Mouse (Mus musculus) intestine, embryonic 15.5 days (tissue): ENCODE measurements at regions not wholly inside any gene's neighbourhood (a gene's known extent, or its start where the extent isn't known, plus 50 kb on each side); places are given as distances from the start of the nearest gene placed in this dataset.

Experiments used
- ATAC-seq: fragments of 200-750 bp; cut with Nextera tagmentation; 2 replicates; pipeline ENCODE4 v1.8.0; 2017; ENCODE audit warnings: moderate TSS enrichment, moderate library complexity
- H3K27ac ChIP-seq: fragments of 300-500 bp; sonication (generic); 2 replicates; pipeline ENCODE4 v1.5.1; 2015; ENCODE audit warnings: mild to moderate bottlenecking, inconsistent platforms
- H3K27me3 ChIP-seq: fragments of 300-500 bp; sonication (generic); replicated peaks from 2 replicates; pipeline ENCODE4 v1.6.1; 2015; ENCODE audit warnings: inconsistent platforms
- H3K36me3 ChIP-seq: fragments of 300-500 bp; sonication (generic); 2 replicates; pipeline ENCODE4 v1.6.1; 2015; ENCODE audit warnings: inconsistent platforms
- H3K4me1 ChIP-seq: fragments of 300-500 bp; sonication (generic); replicated peaks from 2 replicates; pipeline ENCODE4 v1.6.1; 2015; ENCODE audit warnings: inconsistent platforms
- H3K4me2 ChIP-seq: fragments of 300-500 bp; sonication (generic); replicated peaks from 2 replicates; pipeline ENCODE4 v1.6.1; 2015; ENCODE audit warnings: mild to moderate bottlenecking, inconsistent platforms
- H3K4me3 ChIP-seq: fragments of 300-500 bp; sonication (generic); replicated peaks from 2 replicates; pipeline ENCODE4 v1.5.1; 2015; ENCODE audit warnings: inconsistent platforms
- H3K9ac ChIP-seq: fragments of 300-500 bp; sonication (generic); 2 replicates; pipeline ENCODE4 v1.6.1; 2015; ENCODE audit warnings: inconsistent platforms
- H3K9me3 ChIP-seq: fragments of 300-500 bp; sonication (generic); 2 replicates; pipeline ENCODE4 v1.6.1; 2016; ENCODE audit warnings: inconsistent platforms
- WGBS: fragments of 180-500 bp; shearing (Covaris S2); methylation state at CpG from one replicate; pipeline ENCODE4 v1.1.7; 2015; 5-methylcytosine and 5-hydroxymethylcytosine counted together

DNA sequence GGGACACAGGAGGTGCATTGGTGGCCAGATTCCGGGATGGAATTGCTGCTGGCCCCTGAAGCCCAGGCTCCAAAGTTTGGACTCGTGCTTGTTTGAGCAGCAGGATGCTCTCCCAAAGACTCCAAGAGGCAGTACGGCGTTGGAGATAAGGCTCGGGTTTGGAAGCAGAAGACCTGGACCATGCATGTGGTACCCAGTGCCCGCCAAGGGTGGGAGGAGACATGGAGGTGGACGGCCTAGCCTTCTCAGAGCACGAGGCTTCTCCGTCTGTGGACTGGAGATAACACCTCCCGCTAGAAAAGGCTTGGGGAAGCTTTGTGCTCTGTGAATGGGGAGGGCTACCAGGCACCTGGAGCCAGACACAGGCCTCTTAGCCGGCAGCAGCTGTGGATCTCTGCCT is 271.7 kb downstream of the Rps6kc1 start:
- WGBS, result 82% methylated on average over 11 of the region's 11 CpGs
- H3K9ac ChIP-seq, result no peak overlapping the region
- H3K4me3 ChIP-seq, result no peak overlapping the region
- H3K4me1 ChIP-seq, result no peaks in the 10 kb centered on the region
- no peak overlapping the region for H3K27ac ChIP-seq
- no peaks in the 10 kb centered on the region for H3K36me3 ChIP-seq
- no peaks in the 10 kb centered on the region for H3K27me3 ChIP-seq
- no peaks in the 10 kb centered on the region for H3K9me3 ChIP-seq
- no peak for ATAC-seq
- no peak overlapping the region for H3K4me2 ChIP-seq

DNA sequence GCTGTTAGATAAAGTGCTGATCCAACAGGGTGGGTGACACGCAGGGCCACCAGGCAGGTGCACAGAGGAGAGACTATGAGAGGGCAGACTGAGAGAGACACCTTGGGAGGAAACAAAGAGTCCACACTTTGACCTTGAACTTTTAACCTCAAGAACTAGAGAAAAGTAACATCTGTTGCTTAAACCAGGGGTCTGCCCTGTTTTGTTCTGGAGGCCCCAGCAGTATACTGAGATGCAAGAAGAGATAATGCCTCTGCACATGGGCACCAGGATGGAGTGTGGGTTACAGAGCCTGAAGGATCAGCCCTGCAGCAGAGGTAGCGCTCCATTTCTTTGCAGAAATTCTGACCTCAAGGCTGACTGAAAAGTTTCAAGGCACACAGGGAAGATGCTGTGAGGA is 276.6 kb downstream of the Rps6kc1 start:
- H3K36me3 ChIP-seq, result no peaks in the 10 kb centered on the region
- WGBS, result 78% methylated on average over 2 of the region's 2 CpGs
- no peak overlapping the region for H3K27ac ChIP-seq
- no peaks in the 10 kb centered on the region for H3K4me1 ChIP-seq
- no peak for ATAC-seq
- H3K4me3 ChIP-seq, result no peak overlapping the region
- H3K9ac ChIP-seq, result no peak overlapping the region
- no peaks in the 10 kb centered on the region for H3K27me3 ChIP-seq
- no peaks in the 10 kb centered on the region for H3K9me3 ChIP-seq
- no peak overlapping the region for H3K4me2 ChIP-seq

DNA sequence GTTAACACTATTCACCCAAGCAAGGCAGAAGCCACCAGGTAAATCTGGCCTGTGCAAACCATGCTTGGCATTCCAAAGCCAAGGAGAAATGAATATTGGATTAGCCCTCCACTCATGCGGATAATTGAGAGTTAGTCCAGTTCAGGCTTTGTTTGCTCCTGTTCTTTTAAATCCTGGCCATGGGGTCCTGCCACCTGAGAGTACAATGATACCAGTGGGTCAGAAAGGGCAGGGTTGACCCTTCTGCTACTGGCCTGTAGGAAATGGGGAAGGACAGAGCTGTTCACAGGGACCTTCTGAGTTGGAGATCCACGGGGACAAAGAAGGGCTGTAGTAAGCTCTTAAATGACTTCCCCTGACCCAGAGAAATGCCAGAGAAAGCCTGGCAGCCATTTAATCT is 279.9 kb downstream of the Rps6kc1 start:
- Histone ChIP-seq H3K4me1 (no peaks in the 10 kb centered on the region), H3K9me3 (no peaks in the 10 kb centered on the region), H3K27ac (no peak overlapping the region), H3K27me3 (no peaks in the 10 kb centered on the region), H3K36me3 (no peaks in the 10 kb centered on the region), H3K9ac (no peak overlapping the region), H3K4me3 (no peak overlapping the region), H3K4me2 (no peak overlapping the region)
- ATAC-seq, result no peak
- 71% methylated on average over 2 of the region's 2 CpGs for WGBS

DNA sequence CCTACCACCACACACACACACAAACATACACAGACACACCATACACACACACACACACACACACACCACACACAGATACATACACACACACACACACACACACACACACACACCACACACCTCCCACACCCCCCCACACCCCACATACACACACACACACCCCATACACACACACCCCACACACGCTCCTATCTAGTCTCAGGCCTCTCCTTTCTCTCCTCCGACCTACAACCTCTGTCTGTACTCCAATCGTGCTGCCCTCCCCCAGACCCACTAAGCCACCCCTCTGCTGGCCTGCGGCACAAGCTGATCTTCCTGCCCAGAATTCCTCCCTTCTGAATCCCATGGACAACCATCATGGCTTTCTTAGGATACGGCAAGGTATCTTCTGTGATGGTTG is 281.4 kb downstream of the Rps6kc1 start:
- H3K4me2 ChIP-seq, result no peak overlapping the region
- H3K36me3 ChIP-seq, result no peaks in the 10 kb centered on the region
- no peaks in the 10 kb centered on the region for H3K9me3 ChIP-seq
- no peaks in the 10 kb centered on the region for H3K4me1 ChIP-seq
- no peak overlapping the region for H3K27ac ChIP-seq
- no peaks in the 10 kb centered on the region for H3K27me3 ChIP-seq
- no peak for ATAC-seq
- no peak overlapping the region for H3K9ac ChIP-seq
- H3K4me3 ChIP-seq, result no peak overlapping the region
- 93% methylated on average over 5 of the region's 5 CpGs for WGBS

- H3K4me1 ChIP-seq, result no peaks in the 10 kb centered on the region
- no peaks in the 10 kb centered on the region for H3K9me3 ChIP-seq
- no peaks in the 10 kb centered on the region for H3K36me3 ChIP-seq
- no peak overlapping the region for H3K9ac ChIP-seq
- no peak overlapping the region for H3K27ac ChIP-seq
- 92% methylated on average over 8 of the region's 8 CpGs for WGBS
- no peak for ATAC-seq
- H3K4me2 ChIP-seq, result no peak overlapping the region
- H3K4me3 ChIP-seq, result no peak overlapping the region
- no peaks in the 10 kb centered on the region for H3K27me3 ChIP-seq
These were observed 287.7 kb downstream of the Rps6kc1 start for GRCm38 (mm10) chr1:190623916-190624315.

DNA sequence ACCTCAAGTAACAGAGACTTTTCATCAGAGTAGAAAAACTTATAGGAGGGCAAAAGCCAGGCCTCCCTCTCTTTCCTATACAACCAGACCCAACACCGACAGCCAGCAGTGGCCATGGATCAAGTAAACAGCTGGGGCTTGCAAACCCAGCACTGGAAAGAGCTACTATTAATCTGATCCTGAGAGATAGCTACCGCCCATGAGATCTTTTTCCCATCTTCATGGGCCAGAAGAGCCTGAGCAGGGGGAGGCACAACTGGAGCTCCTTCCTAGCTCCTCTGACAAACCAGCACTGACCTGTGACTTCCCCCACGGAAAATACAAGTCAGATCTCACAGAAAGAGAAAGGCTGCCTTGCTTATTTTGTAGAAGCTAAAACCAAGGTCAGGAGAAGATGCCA is 311.1 kb downstream of the Rps6kc1 start:
- Histone ChIP-seq H3K36me3 (no peaks in the 10 kb centered on the region), H3K9me3 (no peaks in the 10 kb centered on the region), H3K9ac (no peak overlapping the region), H3K4me3 (no peak overlapping the region), H3K4me1 (no peaks in the 10 kb centered on the region), H3K4me2 (no peak overlapping the region), H3K27me3 (no peaks in the 10 kb centered on the region), H3K27ac (no peak overlapping the region)
- no peak for ATAC-seq
- WGBS, result 49% methylated on average over 3 of the region's 3 CpGs

GRCm38 (mm10) chr1:190599622-190600021 is 311.9 kb downstream of the Rps6kc1 start:
- WGBS, result 72% methylated on average over 11 of the region's 11 CpGs
- Histone ChIP-seq H3K9me3 (no peaks in the 10 kb centered on the region), H3K4me2 (no peak overlapping the region), H3K9ac (no peak overlapping the region), H3K36me3 (no peaks in the 10 kb centered on the region), H3K27me3 (no peaks in the 10 kb centered on the region), H3K27ac (no peak overlapping the region), H3K4me3 (no peak overlapping the region), H3K4me1 (no peaks in the 10 kb centered on the region)
- ATAC-seq, result no peak

GRCm38 (mm10) chr1:190596209-190596608 is 315.4 kb downstream of the Rps6kc1 start:
- ATAC-seq, result no peak
- Histone ChIP-seq H3K4me1 (no peaks in the 10 kb centered on the region), H3K27me3 (no peaks in the 10 kb centered on the region), H3K9me3 (no peaks in the 10 kb centered on the region), H3K36me3 (no peaks in the 10 kb centered on the region), H3K27ac (no peak overlapping the region), H3K4me2 (no peak overlapping the region), H3K9ac (no peak overlapping the region), H3K4me3 (no peak overlapping the region)
- WGBS, result 82% methylated on average over 2 of the region's 2 CpGs

DNA sequence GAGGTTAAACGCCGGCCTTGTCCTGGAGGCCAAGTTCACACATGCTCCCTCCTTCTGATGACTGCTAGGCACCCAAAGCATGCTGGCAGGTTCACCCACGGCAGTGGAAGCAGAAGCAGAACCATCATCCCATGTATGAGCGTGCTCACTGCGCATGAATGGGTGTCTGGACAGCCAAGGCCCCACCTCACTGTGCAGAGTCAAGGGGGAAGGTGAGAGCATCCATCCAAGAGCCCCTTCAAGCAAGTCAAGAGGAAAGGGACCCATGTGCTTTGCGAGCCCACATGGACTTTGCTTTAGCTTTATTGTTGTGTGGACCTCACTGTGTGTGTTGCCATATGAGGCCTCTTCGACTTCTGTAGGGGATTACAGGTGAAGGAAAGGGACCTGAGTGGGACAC is 319.9 kb downstream of the Rps6kc1 start:
- Histone ChIP-seq H3K4me3 (no peak overlapping the region), H3K9me3 (no peaks in the 10 kb centered on the region), H3K27ac (no peak overlapping the region), H3K36me3 (no peaks in the 10 kb centered on the region), H3K4me2 (no peak overlapping the region), H3K27me3 (no peaks in the 10 kb centered on the region), H3K4me1 (no peaks in the 10 kb centered on the region), H3K9ac (no peak overlapping the region)
- ATAC-seq, result no peak
- 87% methylated on average over 7 of the region's 7 CpGs for WGBS

DNA sequence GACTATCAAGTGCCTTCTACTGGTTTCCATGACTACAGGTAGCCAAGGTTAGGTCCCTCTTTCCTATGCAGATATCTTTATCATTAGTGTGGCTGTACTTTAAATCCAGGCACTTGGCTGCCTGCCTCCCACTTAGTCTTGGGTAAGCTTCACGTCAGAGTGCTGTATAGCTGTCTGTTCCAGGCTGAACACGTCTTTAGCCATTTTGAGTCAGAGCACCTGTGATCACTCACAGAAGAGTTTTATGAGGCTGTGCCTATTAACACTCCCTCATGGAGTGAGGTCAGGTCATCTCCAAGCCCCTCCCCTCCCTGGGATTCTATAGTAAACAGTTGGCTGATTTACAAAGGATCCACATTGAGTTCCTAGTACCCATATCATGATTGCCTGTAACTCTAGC is 322.0 kb downstream of the Rps6kc1 start:
- Histone ChIP-seq H3K4me1 (no peaks in the 10 kb centered on the region), H3K4me3 (no peak overlapping the region), H3K9ac (no peak overlapping the region), H3K27ac (no peak overlapping the region), H3K27me3 (no peaks in the 10 kb centered on the region), H3K36me3 (no peaks in the 10 kb centered on the region), H3K9me3 (no peaks in the 10 kb centered on the region), H3K4me2 (no peak overlapping the region)
- WGBS, result 4% methylated on average over 2 of the region's 2 CpGs
- ATAC-seq, result no peak

- ATAC-seq, result no peak
- WGBS, result 75% methylated on average over 6 of the region's 6 CpGs
These were observed 328.3 kb downstream of the Rps6kc1 start for GRCm38 (mm10) chr1:190583272-190583671.

GRCm38 (mm10) chr1:190580653-190581052 is 330.9 kb downstream of the Rps6kc1 start:
- WGBS, result 73% methylated on average over 1 of the region's 1 CpGs

More at GRCm38 (mm10) chr1:190583272-190583671, 328.3 kb downstream of the Rps6kc1 start:
- Histone ChIP-seq H3K4me3 (no peak overlapping the region), H3K27ac (no peak overlapping the region), H3K9ac (no peak overlapping the region), H3K27me3 (no peaks in the 10 kb centered on the region), H3K36me3 (no peaks in the 10 kb centered on the region), H3K4me1 (no peaks in the 10 kb centered on the region), H3K9me3 (no peaks in the 10 kb centered on the region), H3K4me2 (no peak overlapping the region)

DNA sequence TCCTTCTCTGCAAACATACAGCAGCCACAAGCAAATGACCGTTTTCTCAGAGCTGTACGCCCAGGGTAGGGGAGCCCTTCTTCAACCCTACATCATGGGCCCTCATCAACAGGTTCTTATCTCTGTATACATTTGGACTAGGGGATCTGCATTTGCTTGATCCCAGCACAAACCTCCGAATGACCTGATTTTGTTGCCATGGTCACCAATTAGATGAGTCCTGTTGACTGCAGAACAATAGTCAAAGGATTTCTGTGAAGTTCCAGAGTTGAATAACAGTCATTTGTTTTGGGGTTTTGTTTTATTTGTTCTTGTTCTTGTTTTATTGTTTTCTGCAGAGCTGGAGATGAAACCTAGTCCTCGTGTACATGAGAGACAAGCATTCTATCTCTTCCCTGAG is 340.6 kb downstream of the Rps6kc1 start:
- WGBS, result 27% methylated on average over 4 of the region's 4 CpGs
- Histone ChIP-seq H3K36me3 (no peaks in the 10 kb centered on the region), H3K4me2 (no peak overlapping the region), H3K9ac (no peak overlapping the region), H3K4me3 (no peak overlapping the region), H3K27ac (no peak overlapping the region), H3K27me3 (no peaks in the 10 kb centered on the region), H3K4me1 (no peaks in the 10 kb centered on the region), H3K9me3 (no peaks in the 10 kb centered on the region)
- no peak for ATAC-seq

More at GRCm38 (mm10) chr1:190580653-190581052, 330.9 kb downstream of the Rps6kc1 start:
- Histone ChIP-seq H3K36me3 (no peaks in the 10 kb centered on the region), H3K27me3 (no peaks in the 10 kb centered on the region), H3K27ac (no peak overlapping the region), H3K4me3 (no peak overlapping the region), H3K4me2 (no peak overlapping the region), H3K9ac (no peak overlapping the region), H3K4me1 (no peaks in the 10 kb centered on the region), H3K9me3 (no peaks in the 10 kb centered on the region)
- ATAC-seq, result no peak

- Histone ChIP-seq H3K9me3 (no peaks in the 10 kb centered on the region), H3K36me3 (no peaks in the 10 kb centered on the region), H3K4me1 (no peaks in the 10 kb centered on the region), H3K4me2 (no peak overlapping the region), H3K27me3 (no peaks in the 10 kb centered on the region), H3K27ac (no peak overlapping the region), H3K9ac (no peak overlapping the region), H3K4me3 (no peak overlapping the region)
- ATAC-seq, result no peak
- 65% methylated on average over 10 of the region's 10 CpGs for WGBS
These were observed 341.0 kb downstream of the Rps6kc1 start for GRCm38 (mm10) chr1:190570563-190570962.
